Mouse (Mus musculus): ENCODE data around the gene Prdm11. TPM values are rescaled to one million over a fixed set of nuclear protein-coding genes. Genes with fewer than 3 reads are reported as not detected.

Gene Prdm11
- total and polyA plus RNA-seq, 3 experiments, result 36.4 to 52.4 (median 38.3) TPM

- DNase-seq, result no peak
Measured at GRCm38 (mm10) chr2:93046509-93046835, 505 bp upstream of the Prdm11 start.

GRCm38 (mm10) chr2:93045129-93045817 lies 694 bp downstream of the Prdm11 start:
- DNase-seq, result peak; percentile 98

- DNase-seq, result no peak
Measured at GRCm38 (mm10) chr2:93043449-93044157, 2.4 kb downstream of the Prdm11 start.

GRCm38 (mm10) chr2:93041470-93041869 lies 4.5 kb downstream of the Prdm11 start:
- DNase-seq, result no peak

GRCm38 (mm10) chr2:93040841-93041240 lies 5.1 kb downstream of the Prdm11 start:
- peak; percentile 34 for DNase-seq

- no peak for DNase-seq
Measured at GRCm38 (mm10) chr2:93039706-93040105, 6.3 kb downstream of the Prdm11 start.

GRCm38 (mm10) chr2:93039043-93039442 lies 6.9 kb downstream of the Prdm11 start:
- DNase-seq, result no peak

GRCm38 (mm10) chr2:93035631-93036030 lies 10.3 kb downstream of the Prdm11 start:
- peak; percentile 34 for DNase-seq

GRCm38 (mm10) chr2:93032651-93033050 lies 13.3 kb downstream of the Prdm11 start:
- DNase-seq, result peak; percentile 91

- peak; percentile 86 for DNase-seq
Measured at GRCm38 (mm10) chr2:93032049-93032448, 13.9 kb downstream of the Prdm11 start.

GRCm38 (mm10) chr2:93031021-93031420 lies 14.9 kb downstream of the Prdm11 start:
- DNase-seq, result no peak

GRCm38 (mm10) chr2:93030101-93030500 lies 15.9 kb downstream of the Prdm11 start:
- DNase-seq, result peak; percentile 43

GRCm38 (mm10) chr2:93029267-93030060 lies 16.5 kb downstream of the Prdm11 start:
- peak; percentile 73 for DNase-seq

- DNase-seq, result no peak
Measured at GRCm38 (mm10) chr2:93028865-93029264, 17.1 kb downstream of the Prdm11 start.

- DNase-seq, result no peak
Measured at GRCm38 (mm10) chr2:93027713-93028112, 18.3 kb downstream of the Prdm11 start.

GRCm38 (mm10) chr2:93024431-93024830 lies 21.5 kb downstream of the Prdm11 start:
- peak; percentile 46 for DNase-seq

- peak; percentile 46 for DNase-seq
Measured at GRCm38 (mm10) chr2:93018854-93019253, 27.1 kb downstream of the Prdm11 start.

GRCm38 (mm10) chr2:93017151-93017550 lies 28.8 kb downstream of the Prdm11 start:
- peak; percentile 70 for DNase-seq

GRCm38 (mm10) chr2:93015041-93015440 lies 30.9 kb downstream of the Prdm11 start:
- peak; percentile 93 for DNase-seq

- peak; percentile 94 for DNase-seq
Measured at GRCm38 (mm10) chr2:93014093-93014937, 31.7 kb downstream of the Prdm11 start.

GRCm38 (mm10) chr2:93013415-93014092 lies 32.4 kb downstream of the Prdm11 start:
- no peak for DNase-seq
